Mouse (Mus musculus) megakaryocyte, embryonic 14.5 days (primary cell): Measurements from ENCODE around the gene Kdsr.

Experiments
- FLI1 ChIP-seq: IDR thresholded peaks from 2 replicates; pipeline ENCODE4 v1.6.1; 2012; ENCODE audit warnings: low read length, inconsistent platforms, mixed read lengths
- GATA1 ChIP-seq: IDR thresholded peaks from 3 replicates; pipeline ENCODE4 v1.6.1; 2012; ENCODE audit warnings: mixed read lengths, low read length, inconsistent platforms, borderline replicate concordance

DNA sequence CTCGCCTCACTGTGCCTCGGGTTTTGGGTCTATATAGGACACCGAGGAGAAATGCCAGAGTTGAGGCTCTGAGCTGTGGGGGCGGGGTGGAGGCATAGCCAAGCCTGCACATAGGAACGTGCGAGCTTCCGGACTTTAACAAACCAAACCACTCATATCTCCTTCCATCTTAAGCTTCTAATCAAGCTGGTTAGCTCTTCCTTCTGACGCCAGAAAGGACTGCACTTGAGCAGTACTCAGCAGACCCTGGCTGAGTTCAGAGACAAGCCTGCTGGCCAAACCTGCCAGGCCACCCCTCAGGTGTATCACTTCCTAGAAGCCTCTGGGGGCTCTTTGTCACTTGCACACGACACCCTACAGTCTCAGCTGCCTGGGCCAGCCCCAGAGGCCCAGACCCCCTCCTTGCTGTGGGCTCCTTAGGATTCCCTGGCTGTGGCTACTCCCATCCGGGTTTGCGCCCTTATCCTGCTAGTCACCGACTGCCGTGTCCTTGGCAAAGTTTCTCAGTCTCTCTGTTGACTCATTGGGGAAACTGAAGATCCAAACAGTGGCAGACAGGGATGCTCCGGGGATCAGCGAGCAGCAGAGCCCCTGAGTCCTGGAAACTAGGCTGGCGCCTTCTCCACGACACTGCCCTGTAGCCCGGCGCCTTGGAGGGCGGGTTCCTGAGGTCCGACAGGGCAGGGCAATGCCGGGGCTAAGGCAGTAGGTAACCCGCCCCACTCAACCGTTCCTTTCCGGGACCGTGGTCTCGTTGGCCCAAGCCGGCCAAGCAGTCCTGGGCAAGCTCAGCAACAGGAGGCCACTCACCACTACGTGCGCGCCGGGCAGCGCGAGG is 574 bp downstream of the Kdsr start:
- TF ChIP-seq FLI1 (no peak), GATA1 (no peak)
